Mouse (Mus musculus) hindbrain, postnatal 0 days (tissue): ENCODE measurements around the gene Sox9. TPM values are rescaled to one million over a fixed set of nuclear protein-coding genes. Genes with fewer than 3 reads are reported as not detected.

Source experiments
- ATAC-seq: fragments of 200-750 bp; cut with Nextera tagmentation; 2 replicates; pipeline ENCODE4 v1.8.0; 2017; ENCODE audit warnings: mild to moderate bottlenecking, moderate TSS enrichment, moderate library complexity
- DNase-seq: peaks from one replicate; pipeline ENCODE4 v3.0.0-alpha.2; 2015; ENCODE audit warnings: low spot score
- H3K27ac ChIP-seq: fragments of 300-500 bp; sonication (generic); 2 replicates; pipeline ENCODE4 v1.5.1; 2014; ENCODE audit warnings: mild to moderate bottlenecking
- H3K27me3 ChIP-seq: fragments of 300-500 bp; sonication (generic); 2 replicates; pipeline ENCODE4 v1.6.1; 2014; ENCODE audit warnings: low read length, mixed read lengths; ENCODE audit not compliant: insufficient read depth
- H3K36me3 ChIP-seq: fragments of 300-500 bp; sonication (generic); 2 replicates; pipeline ENCODE4 v1.6.1; 2014; ENCODE audit warnings: low read length, mixed read lengths; ENCODE audit not compliant: insufficient read depth
- H3K4me1 ChIP-seq: fragments of 300-500 bp; sonication (generic); 2 replicates; pipeline ENCODE4 v1.6.1; 2014; ENCODE audit warnings: antibody characterized with exemption, low read length, mixed read lengths; ENCODE audit not compliant: insufficient read depth
- H3K4me2 ChIP-seq: fragments of 300-500 bp; sonication (generic); 2 replicates; pipeline ENCODE4 v1.6.1; 2014; ENCODE audit warnings: low read depth, mild to moderate bottlenecking, low read length, moderate library complexity, mixed read lengths
- H3K4me3 ChIP-seq: fragments of 300-500 bp; sonication (generic); 2 replicates; pipeline ENCODE4 v1.5.1; 2014; ENCODE audit warnings: low read length
- H3K9ac ChIP-seq: fragments of 300-500 bp; sonication (generic); replicated peaks from 2 replicates; pipeline ENCODE4 v1.6.1; 2014; ENCODE audit warnings: mild to moderate bottlenecking, low read length, moderate library complexity, mixed read lengths
- H3K9me3 ChIP-seq: fragments of 300-500 bp; sonication (generic); 2 replicates; pipeline ENCODE4 v1.6.1; 2016; ENCODE audit warnings: low read length, mixed read lengths
- CTCF ChIP-seq: IDR thresholded peaks from 2 replicates; pipeline ENCODE4 v1.5.1; 2016; ENCODE audit warnings: antibody characterized with exemption, control low read depth, low read depth
- WGBS: fragments of 180-500 bp; shearing (Covaris S2); extraction: QIAGEN DNeasy Blood & Tissue Kit; methylation state at CpG from one replicate; pipeline ENCODE4 v1.1.7; 2014; 5-methylcytosine and 5-hydroxymethylcytosine counted together
- polyA plus RNA-seq: library from polyadenylated mRNA; unstranded; fragments of >200 nt; fragmentation: Nextera tagmentation; extraction: Ambion mirVana; gene quantifications from 2 replicates; pipeline ENCODE4 v1.2.1, GENCODE M21; 2015
- total RNA-seq: library from RNA; depleted of rRNA; stranded (reverse); fragments of >200 nt; gene quantifications from 2 replicates; pipeline ENCODE4 v1.2.3, GENCODE M21; 2014

Gene Sox9
- total and polyA plus RNA-seq, 2 experiments from 2014 or later = 11.7 to 45.5 TPM

- no peaks in the 10 kb centered on the region for H3K27me3 ChIP-seq
- no peaks in the 10 kb centered on the region for H3K4me1 ChIP-seq
- H3K9me3 ChIP-seq = no peaks in the 10 kb centered on the region
- TF ChIP-seq CTCF = no peak
- ATAC-seq (no peak), DNase-seq (no peak)
- no peaks in the 10 kb centered on the region for H3K36me3 ChIP-seq
- WGBS = 85% methylated on average over 15 of the region's 15 CpGs
- H3K9ac ChIP-seq = no peak overlapping the region
- no peak overlapping the region for H3K4me2 ChIP-seq
- H3K4me3 ChIP-seq = no peak overlapping the region
- H3K27ac ChIP-seq = no peak overlapping the region
Observed at GRCm38 (mm10) chr11:112767531-112768041, 14.4 kb upstream of the Sox9 start.

GRCm38 (mm10) chr11:112772791-112773355 lies 9.2 kb upstream of the Sox9 start:
- ATAC-seq (no peak), DNase-seq (peak; percentile 9)
- H3K4me3 ChIP-seq = no peak overlapping the region
- H3K4me1 ChIP-seq = no peaks in the 10 kb centered on the region
- WGBS = 37% methylated on average over 11 of the region's 11 CpGs
- H3K9ac ChIP-seq = no peak overlapping the region
- no peak overlapping the region for H3K4me2 ChIP-seq
- no peak overlapping the region for H3K27ac ChIP-seq
- no peaks in the 10 kb centered on the region for H3K9me3 ChIP-seq
- H3K27me3 ChIP-seq = no peaks in the 10 kb centered on the region
- TF ChIP-seq CTCF = no peak
- no peaks in the 10 kb centered on the region for H3K36me3 ChIP-seq

- H3K27ac ChIP-seq = no peak overlapping the region
- DNase-seq (peak; percentile 78), ATAC-seq (no peak)
- H3K36me3 ChIP-seq = no peaks in the 10 kb centered on the region
- H3K4me2 ChIP-seq = peak overlapping the region; percentile 94; the same call in 1 of the 2 replicates
- peak; percentile 78 for TF ChIP-seq CTCF
- no peaks in the 10 kb centered on the region for H3K27me3 ChIP-seq
- under 1% methylated on average over 10 of the region's 10 CpGs for WGBS
- H3K4me3 ChIP-seq = no peak overlapping the region
- no peaks in the 10 kb centered on the region for H3K9me3 ChIP-seq
- no peak overlapping the region for H3K9ac ChIP-seq
- 0 out of 2 replicates have a peak, but pooled peaks cover 6% of the 10 kb centered on the region for H3K4me1 ChIP-seq
Observed at GRCm38 (mm10) chr11:112779762-112780161, 2.3 kb upstream of the Sox9 start.

GRCm38 (mm10) chr11:112780394-112780920 lies 1.6 kb upstream of the Sox9 start:
- DNase-seq (peak; percentile 28), ATAC-seq (no peak)
- H3K4me2 ChIP-seq = peak overlapping the region; percentile 94
- no peak overlapping the region for H3K9ac ChIP-seq
- 13% methylated on average over 19 of the region's 19 CpGs for WGBS
- H3K36me3 ChIP-seq = no peaks in the 10 kb centered on the region
- peak overlapping the region; percentile 83; the same call in 1 of the 2 replicates for H3K27ac ChIP-seq
- no peak for TF ChIP-seq CTCF
- H3K27me3 ChIP-seq = no peaks in the 10 kb centered on the region
- H3K4me1 ChIP-seq = 0 out of 2 replicates have a peak, but pooled peaks cover 6% of the 10 kb centered on the region
- H3K4me3 ChIP-seq = peak overlapping the region; percentile 70
- no peaks in the 10 kb centered on the region for H3K9me3 ChIP-seq

- ATAC-seq (peak; percentile 75), DNase-seq (peak; percentile 82)
- peak overlapping the region; percentile 70 for H3K4me3 ChIP-seq
- H3K4me1 ChIP-seq = 0 out of 2 replicates have a peak, but pooled peaks cover 6% of the 10 kb centered on the region
- H3K9me3 ChIP-seq = no peaks in the 10 kb centered on the region
- WGBS = 1% methylated on average over 49 of the region's 49 CpGs
- TF ChIP-seq CTCF = no peak
- H3K4me2 ChIP-seq = peak overlapping the region; percentile 94
- H3K27ac ChIP-seq = peak overlapping the region; percentile 83
- H3K9ac ChIP-seq = peak overlapping the region; percentile 30; the same call in 1 of the 2 replicates
- no peaks in the 10 kb centered on the region for H3K36me3 ChIP-seq
- no peaks in the 10 kb centered on the region for H3K27me3 ChIP-seq
Observed at GRCm38 (mm10) chr11:112781035-112781911, 751 bp upstream of the Sox9 start.

- no peaks in the 10 kb centered on the region for H3K9me3 ChIP-seq
- H3K4me1 ChIP-seq = 0 out of 2 replicates have a peak, but pooled peaks cover 6% of the 10 kb centered on the region
- ATAC-seq = peak; percentile 4; the same call in 1 of the 2 replicates
- peak overlapping the region; percentile 94 for H3K4me2 ChIP-seq
- H3K4me3 ChIP-seq = peak overlapping the region; percentile 70
- H3K27me3 ChIP-seq = no peaks in the 10 kb centered on the region
- H3K27ac ChIP-seq = peak overlapping the region; percentile 83
- DNase-seq = peak; percentile 58
- H3K36me3 ChIP-seq = no peaks in the 10 kb centered on the region
- under 1% methylated on average over 73 of the region's 75 CpGs for WGBS
- H3K9ac ChIP-seq = peak overlapping the region; percentile 72
- TF ChIP-seq CTCF = no peak
Observed at GRCm38 (mm10) chr11:112782357-112783121, 515 bp downstream of the Sox9 start.
